Mouse (Mus musculus): ENCODE data around the gene Gm10277. TPM values are rescaled to one million over a fixed set of nuclear protein-coding genes. Genes with fewer than 3 reads are reported as not detected.
A peak's percentile ranks its signal among the peaks of the same experiment; 100 is the strongest.

Gm10277 gene
- total RNA-seq, 1 experiment from 2014 or later, result not detected

GRCm38 (mm10) chr11:77781088-77781487 lies 6.5 kb downstream of the Gm10277 start:
- ATAC-seq (replicated peaks; ENCODE audit: insufficient number of reproducible peaks, low FRiP score, low TSS enrichment, poor library complexity, severe bottlenecking), result no peak

GRCm38 (mm10) chr11:77779240-77779639 lies 8.3 kb downstream of the Gm10277 start:
- no peak for ATAC-seq (replicated peaks; ENCODE audit: insufficient number of reproducible peaks, low FRiP score, low TSS enrichment, poor library complexity, severe bottlenecking)

- no peak for ATAC-seq (replicated peaks; ENCODE audit: insufficient number of reproducible peaks, low FRiP score, low TSS enrichment, poor library complexity, severe bottlenecking)
These were observed 9.6 kb downstream of the Gm10277 start for GRCm38 (mm10) chr11:77777937-77778336.

- no peak for ATAC-seq (replicated peaks; ENCODE audit: insufficient number of reproducible peaks, low FRiP score, low TSS enrichment, poor library complexity, severe bottlenecking)
These were observed 10.1 kb downstream of the Gm10277 start for GRCm38 (mm10) chr11:77777436-77777835.

GRCm38 (mm10) chr11:77775701-77776400 lies 11.7 kb downstream of the Gm10277 start:
- no peak for ATAC-seq (replicated peaks; ENCODE audit: insufficient number of reproducible peaks, low FRiP score, low TSS enrichment, poor library complexity, severe bottlenecking)

GRCm38 (mm10) chr11:77771879-77772713 lies 15.5 kb downstream of the Gm10277 start:
- no peak for ATAC-seq (replicated peaks; ENCODE audit: insufficient number of reproducible peaks, low FRiP score, low TSS enrichment, poor library complexity, severe bottlenecking)

GRCm38 (mm10) chr11:77770346-77770745 lies 17.2 kb downstream of the Gm10277 start:
- ATAC-seq (replicated peaks; ENCODE audit: insufficient number of reproducible peaks, low FRiP score, low TSS enrichment, poor library complexity, severe bottlenecking), result no peak

- ATAC-seq (replicated peaks; ENCODE audit: insufficient number of reproducible peaks, low FRiP score, low TSS enrichment, poor library complexity, severe bottlenecking), result no peak
These were observed 18.1 kb downstream of the Gm10277 start for GRCm38 (mm10) chr11:77769496-77769895.

- no peak for ATAC-seq (replicated peaks; ENCODE audit: insufficient number of reproducible peaks, low FRiP score, low TSS enrichment, poor library complexity, severe bottlenecking)
These were observed 21.1 kb downstream of the Gm10277 start for GRCm38 (mm10) chr11:77766351-77767001.

- ATAC-seq (replicated peaks; ENCODE audit: insufficient number of reproducible peaks, low FRiP score, low TSS enrichment, poor library complexity, severe bottlenecking), result no peak
These were observed 22.1 kb downstream of the Gm10277 start for GRCm38 (mm10) chr11:77765459-77765777.

- no peak for ATAC-seq (replicated peaks; ENCODE audit: insufficient number of reproducible peaks, low FRiP score, low TSS enrichment, poor library complexity, severe bottlenecking)
These were observed 22.7 kb downstream of the Gm10277 start for GRCm38 (mm10) chr11:77764694-77765458.

- ATAC-seq (replicated peaks; ENCODE audit: insufficient number of reproducible peaks, low FRiP score, low TSS enrichment, poor library complexity, severe bottlenecking), result no peak
These were observed 23.7 kb downstream of the Gm10277 start for GRCm38 (mm10) chr11:77763673-77764340.

- peak; percentile 46; the same call in 1 of the 2 replicates for ATAC-seq (replicated peaks; ENCODE audit: insufficient number of reproducible peaks, low FRiP score, low TSS enrichment, poor library complexity, severe bottlenecking)
These were observed 24.5 kb downstream of the Gm10277 start, which contains the start of gene Myo18a for GRCm38 (mm10) chr11:77762783-77763672. Gene Myo18a, plus strand, starts transcription at chr11:77763246.

- ATAC-seq (replicated peaks; ENCODE audit: insufficient number of reproducible peaks, low FRiP score, low TSS enrichment, poor library complexity, severe bottlenecking), result peak; percentile 48; the same call in 1 of the 2 replicates
These were observed 27.5 kb downstream of the Gm10277 start for GRCm38 (mm10) chr11:77760031-77760430.

- ATAC-seq (replicated peaks; ENCODE audit: insufficient number of reproducible peaks, low FRiP score, low TSS enrichment, poor library complexity, severe bottlenecking), result no peak
These were observed 34.1 kb downstream of the Gm10277 start for GRCm38 (mm10) chr11:77753469-77753868.

- ATAC-seq (replicated peaks; ENCODE audit: insufficient number of reproducible peaks, low FRiP score, low TSS enrichment, poor library complexity, severe bottlenecking), result no peak
These were observed 35.0 kb downstream of the Gm10277 start for GRCm38 (mm10) chr11:77752525-77752924.

- ATAC-seq (replicated peaks; ENCODE audit: insufficient number of reproducible peaks, low FRiP score, low TSS enrichment, poor library complexity, severe bottlenecking), result no peak
These were observed 38.6 kb downstream of the Gm10277 start for GRCm38 (mm10) chr11:77748996-77749395.

Data from monocyte, adult 5-6 weeks (primary cell).